Mouse (Mus musculus): ENCODE data around the gene Olfr1477. TPM values are rescaled to one million over a fixed set of nuclear protein-coding genes. Genes with fewer than 3 reads are reported as not detected.

Olfr1477 gene
- polyA plus RNA-seq, 1 experiment, result not detected

Other genes starting within 250 kb of the Olfr1477 start
- not detected for gene Olfr1465, start 185.0 kb upstream of the Olfr1477 start, polyA plus RNA-seq (2012; fragmentation: generic; extraction: Trizol)
- not detected for gene Olfr1466, start 161.7 kb upstream of the Olfr1477 start, polyA plus RNA-seq (2012; fragmentation: generic; extraction: Trizol)
- gene Olfr1467, start 138.3 kb upstream of the Olfr1477 start, polyA plus RNA-seq (2012; fragmentation: generic; extraction: Trizol), result not detected
- not detected for gene Olfr1469, start 92.7 kb upstream of the Olfr1477 start, polyA plus RNA-seq (2012; fragmentation: generic; extraction: Trizol)
- gene Olfr1471, start 57.1 kb upstream of the Olfr1477 start, polyA plus RNA-seq (2012; fragmentation: generic; extraction: Trizol), result not detected
- gene Olfr1472, start 44.5 kb upstream of the Olfr1477 start, polyA plus RNA-seq (2012; fragmentation: generic; extraction: Trizol), result not detected
- gene Olfr1474, start 31.0 kb upstream of the Olfr1477 start, polyA plus RNA-seq (2012; fragmentation: generic; extraction: Trizol), result not detected
- gene Olfr1475, start 20.4 kb upstream of the Olfr1477 start, polyA plus RNA-seq (2012; fragmentation: generic; extraction: Trizol), result not detected
- not detected for gene Olfr1480, start 27.4 kb downstream of the Olfr1477 start, polyA plus RNA-seq (2012; fragmentation: generic; extraction: Trizol)
- not detected for gene Olfr1484, start 83.0 kb downstream of the Olfr1477 start, polyA plus RNA-seq (2012; fragmentation: generic; extraction: Trizol)
- not detected for gene Olfr1487, start 116.8 kb downstream of the Olfr1477 start, polyA plus RNA-seq (2012; fragmentation: generic; extraction: Trizol)
- gene Olfr1489, start 131.1 kb downstream of the Olfr1477 start, polyA plus RNA-seq (2012; fragmentation: generic; extraction: Trizol), result not detected
- not detected for gene Olfr1490, start 150.5 kb downstream of the Olfr1477 start, polyA plus RNA-seq (2012; fragmentation: generic; extraction: Trizol)
- not detected for gene Olfr1491, start 196.7 kb downstream of the Olfr1477 start, polyA plus RNA-seq (2012; fragmentation: generic; extraction: Trizol)
- not detected for gene Olfr1493-ps1, start 222.7 kb downstream of the Olfr1477 start, polyA plus RNA-seq (2012; fragmentation: generic; extraction: Trizol)
- gene Olfr1494, start 239.2 kb downstream of the Olfr1477 start, polyA plus RNA-seq (2012; fragmentation: generic; extraction: Trizol), result not detected

Data from myocyte (in vitro differentiated cells).